Mouse (Mus musculus) stomach, postnatal 0 days (tissue): ENCODE measurements at regions not wholly inside any gene's neighbourhood (a gene's known extent, or its start where the extent isn't known, plus 50 kb on each side); places are given as distances from the start of the nearest gene placed in this dataset.

Experiments used
- ATAC-seq: fragments of 200-750 bp; cut with Nextera tagmentation; 2 replicates; pipeline ENCODE4 v1.8.0; 2017; ENCODE audit not compliant: low FRiP score, low TSS enrichment
- DNase-seq: peaks from one replicate; pipeline ENCODE4 v3.0.0-alpha.2; 2016; ENCODE audit warnings: low spot score
- H3K27ac ChIP-seq: fragments of 300-500 bp; sonication (generic); replicated peaks from 2 replicates; pipeline ENCODE4 v1.5.1; 2014; ENCODE audit warnings: mild to moderate bottlenecking, control low read depth
- H3K27me3 ChIP-seq: fragments of 300-500 bp; sonication (generic); 2 replicates; pipeline ENCODE4 v1.6.1; 2014; ENCODE audit warnings: low read length; ENCODE audit not compliant: control insufficient read depth, insufficient read depth
- H3K36me3 ChIP-seq: fragments of 300-500 bp; sonication (generic); 2 replicates; pipeline ENCODE4 v1.6.1; 2014; ENCODE audit warnings: low read length, mixed read lengths; ENCODE audit not compliant: control insufficient read depth, insufficient read depth
- H3K4me1 ChIP-seq: fragments of 300-500 bp; sonication (generic); replicated peaks from 2 replicates; pipeline ENCODE4 v1.6.1; 2014; ENCODE audit warnings: antibody characterized with exemption; ENCODE audit not compliant: control insufficient read depth, insufficient read depth
- H3K4me2 ChIP-seq: fragments of 300-500 bp; sonication (generic); replicated peaks from 2 replicates; pipeline ENCODE4 v1.6.1; 2014; ENCODE audit warnings: low read depth, mild to moderate bottlenecking, control low read depth, moderate library complexity
- H3K4me3 ChIP-seq: fragments of 300-500 bp; sonication (generic); 2 replicates; pipeline ENCODE4 v1.5.1; 2014; ENCODE audit warnings: low read depth, low read length, control low read depth
- H3K9ac ChIP-seq: fragments of 300-500 bp; sonication (generic); 2 replicates; pipeline ENCODE4 v1.6.1; 2014; ENCODE audit warnings: mild to moderate bottlenecking, low read length, control low read depth, mixed read lengths
- H3K9me3 ChIP-seq: fragments of 300-500 bp; sonication (generic); 2 replicates; pipeline ENCODE4 v1.6.1; 2016; ENCODE audit warnings: low read length; ENCODE audit not compliant: control insufficient read depth
- CTCF ChIP-seq: IDR thresholded peaks from 2 replicates; pipeline ENCODE4 v1.5.1; 2016; ENCODE audit warnings: antibody characterized with exemption, low read depth, mild to moderate bottlenecking, moderate library complexity
- EP300 ChIP-seq: optimal IDR thresholded peaks from 2 replicates; pipeline ENCODE3; 2016; ENCODE audit warnings: antibody characterized with exemption
- WGBS: fragments of 180-500 bp; shearing (Covaris S2); extraction: QIAGEN DNeasy Blood & Tissue Kit; methylation state at CpG from one replicate; pipeline ENCODE4 v1.1.7; 2014; 5-methylcytosine and 5-hydroxymethylcytosine counted together

- Histone ChIP-seq H3K9me3 (no peaks in the 10 kb centered on the region), H3K36me3 (no peaks in the 10 kb centered on the region), H3K4me1 (no peaks in the 10 kb centered on the region), H3K27me3 (no peaks in the 10 kb centered on the region), H3K4me3 (no peak overlapping the region), H3K9ac (no peak overlapping the region), H3K27ac (no peak overlapping the region), H3K4me2 (no peak overlapping the region)
- DNase-seq (no peak), ATAC-seq (no peak)
- 12% methylated on average over 1 of the region's 1 CpGs for WGBS
- TF ChIP-seq CTCF (no peak), EP300 (no peak)
Observed at GRCm38 (mm10) chr11:109046446-109046845, 97.7 kb downstream of the E030025P04Rik start.

DNA sequence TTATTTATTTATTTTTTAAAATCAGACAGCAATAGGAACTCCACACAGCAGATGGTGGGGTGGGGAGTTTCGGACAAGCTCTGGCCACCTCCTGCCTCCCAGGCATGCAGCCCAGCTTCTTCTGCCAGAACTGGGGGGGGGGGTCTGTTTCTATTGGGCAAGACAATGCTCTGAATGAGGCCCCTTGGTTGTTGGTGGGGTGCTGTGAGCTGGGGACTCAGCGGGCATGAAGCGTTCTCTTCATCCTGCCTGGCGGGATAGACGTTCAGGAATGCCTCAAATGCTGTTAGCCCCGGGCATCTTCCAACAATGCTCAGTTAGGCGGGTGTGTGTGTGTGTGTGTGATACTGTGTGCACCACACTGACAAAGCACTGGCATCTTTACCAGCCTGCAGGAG lies 103.7 kb downstream of the E030025P04Rik start:
- H3K4me2 ChIP-seq: no peak overlapping the region
- H3K4me3 ChIP-seq: no peak overlapping the region
- 71% methylated on average over 7 of the region's 7 CpGs for WGBS
- no peaks in the 10 kb centered on the region for H3K36me3 ChIP-seq
- ATAC-seq: no peak
- no peaks in the 10 kb centered on the region for H3K9me3 ChIP-seq
- TF ChIP-seq EP300 (no peak), CTCF (no peak)
- H3K4me1 ChIP-seq: no peaks in the 10 kb centered on the region
- peak; percentile 12 for DNase-seq
- H3K9ac ChIP-seq: no peak overlapping the region
- H3K27ac ChIP-seq: no peak overlapping the region
- H3K27me3 ChIP-seq: no peaks in the 10 kb centered on the region

DNA sequence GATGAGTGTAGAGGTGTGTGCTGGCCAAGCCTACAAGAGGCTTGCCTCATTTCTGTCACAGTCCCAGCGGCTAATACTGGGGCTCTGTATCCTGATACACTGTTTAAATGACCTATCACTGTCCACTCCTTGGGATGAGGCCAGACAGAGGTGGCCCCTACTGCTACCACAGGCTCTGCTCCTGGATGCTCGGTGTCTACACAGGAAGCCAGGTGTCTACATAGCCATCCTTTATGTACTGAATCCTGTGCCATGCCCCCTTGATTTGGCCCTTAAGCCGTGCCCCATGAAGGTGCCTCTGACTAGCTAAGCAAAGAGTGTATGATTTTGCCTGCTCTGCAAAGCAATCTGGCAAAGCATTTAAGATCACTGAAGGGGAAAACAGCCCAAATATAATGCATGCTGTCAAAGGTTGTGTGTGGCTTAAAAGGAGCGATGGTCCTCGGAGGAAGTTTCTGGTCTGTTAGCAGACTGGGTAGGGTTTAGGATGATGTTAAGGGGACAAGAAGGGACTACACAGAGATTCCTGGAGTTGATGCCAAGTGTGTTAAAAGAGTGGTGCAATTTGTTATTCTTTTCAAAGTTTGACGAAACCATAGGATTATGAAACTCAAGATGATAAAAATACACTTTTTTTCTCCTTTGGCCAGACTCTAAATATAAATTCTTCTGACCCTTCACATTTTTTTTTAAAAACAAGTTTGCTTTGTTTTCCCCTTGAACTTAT lies 104.2 kb downstream of the E030025P04Rik start:
- Histone ChIP-seq H3K27me3 (no peaks in the 10 kb centered on the region), H3K36me3 (no peaks in the 10 kb centered on the region), H3K9me3 (no peaks in the 10 kb centered on the region), H3K4me1 (no peaks in the 10 kb centered on the region), H3K9ac (no peak overlapping the region), H3K27ac (no peak overlapping the region), H3K4me3 (no peak overlapping the region), H3K4me2 (no peak overlapping the region)
- WGBS: 71% methylated on average over 6 of the region's 6 CpGs
- ATAC-seq (no peak), DNase-seq (peak; percentile 1)
- TF ChIP-seq CTCF (no peak), EP300 (no peak)

DNA sequence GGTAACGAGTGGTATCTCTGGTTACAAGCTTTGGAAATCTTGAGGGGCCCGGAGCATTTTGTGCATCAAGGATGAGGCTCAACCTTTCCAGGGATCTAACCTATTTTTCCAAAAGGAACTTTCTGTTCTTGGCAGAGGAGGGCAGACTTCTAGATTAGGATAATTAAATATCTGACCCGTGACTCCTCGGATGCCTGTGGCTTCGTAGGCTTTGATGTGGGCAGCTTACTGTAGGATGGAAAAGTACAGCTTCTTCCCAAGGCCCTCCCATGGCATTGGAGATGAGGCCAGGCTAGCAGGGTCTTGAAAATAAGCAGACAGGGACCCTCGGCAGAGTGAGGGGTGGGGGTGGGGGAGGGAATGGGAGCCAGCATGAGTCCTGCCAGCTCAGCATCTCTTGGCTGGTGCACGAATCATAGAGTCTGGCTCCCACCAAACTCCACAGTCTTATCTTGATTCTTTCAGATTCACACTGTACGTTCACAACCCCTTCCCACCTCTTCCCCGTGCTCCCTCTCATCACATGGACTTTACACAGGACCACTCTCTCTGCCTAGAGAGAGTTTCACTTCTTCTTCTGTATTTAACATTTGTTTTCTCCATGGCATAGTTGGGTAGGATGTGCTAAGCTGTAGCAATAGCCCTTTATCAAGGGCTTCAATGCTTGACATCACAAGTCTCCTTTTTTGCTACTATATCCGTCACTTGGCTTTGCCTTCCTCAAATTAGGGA lies 104.9 kb downstream of the E030025P04Rik start:
- DNase-seq: peak; percentile 10
- Histone ChIP-seq H3K4me1 (no peaks in the 10 kb centered on the region), H3K36me3 (no peaks in the 10 kb centered on the region), H3K4me2 (no peak overlapping the region), H3K9ac (no peak overlapping the region), H3K27me3 (no peaks in the 10 kb centered on the region), H3K9me3 (no peaks in the 10 kb centered on the region), H3K4me3 (no peak overlapping the region), H3K27ac (no peak overlapping the region)
- TF ChIP-seq CTCF (no peak), EP300 (no peak)
- 69% methylated on average over 10 of the region's 10 CpGs for WGBS
- no peak for ATAC-seq

GRCm38 (mm10) chr11:109038136-109038535 lies 106.0 kb downstream of the E030025P04Rik start:
- peak; percentile 4 for DNase-seq
- H3K9me3 ChIP-seq: no peaks in the 10 kb centered on the region
- no peak overlapping the region for H3K9ac ChIP-seq
- no peak for ATAC-seq
- no peaks in the 10 kb centered on the region for H3K4me1 ChIP-seq
- H3K36me3 ChIP-seq: no peaks in the 10 kb centered on the region
- H3K27me3 ChIP-seq: no peaks in the 10 kb centered on the region
- H3K4me2 ChIP-seq: no peak overlapping the region
- TF ChIP-seq EP300 (no peak), CTCF (no peak)
- WGBS: 87% methylated on average over 7 of the region's 7 CpGs
- no peak overlapping the region for H3K27ac ChIP-seq
- no peak overlapping the region for H3K4me3 ChIP-seq

GRCm38 (mm10) chr11:109034596-109034995 lies 109.6 kb downstream of the E030025P04Rik start:
- Histone ChIP-seq H3K9ac (no peak overlapping the region), H3K27ac (no peak overlapping the region)
- WGBS: 56% methylated on average over 1 of the region's 1 CpGs

More at GRCm38 (mm10) chr11:109034596-109034995, 109.6 kb downstream of the E030025P04Rik start:
- Histone ChIP-seq H3K9me3 (no peaks in the 10 kb centered on the region), H3K4me2 (no peak overlapping the region), H3K4me1 (no peaks in the 10 kb centered on the region), H3K36me3 (no peaks in the 10 kb centered on the region), H3K4me3 (no peak overlapping the region), H3K27me3 (no peaks in the 10 kb centered on the region)
- ATAC-seq (no peak), DNase-seq (no peak)
- no peak for TF ChIP-seq EP300
- no peak for TF ChIP-seq CTCF
